Mouse (Mus musculus) lung, postnatal 0 days (tissue): ENCODE measurements around the gene 2010111I01Rik.

Source experiments
- CTCF ChIP-seq: IDR thresholded peaks from 2 replicates; pipeline ENCODE4 v1.5.1; 2016; ENCODE audit warnings: antibody characterized with exemption, mild to moderate bottlenecking
- EP300 ChIP-seq: IDR thresholded peaks from 2 replicates; pipeline ENCODE4 v1.6.1; 2016; ENCODE audit warnings: antibody characterized with exemption, mild to moderate bottlenecking, control low read depth

- TF ChIP-seq EP300 (no peak), CTCF (no peak)
These were observed 309.9 kb downstream of the 2010111I01Rik start for GRCm38 (mm10) chr13:63274488-63275166.
